Mouse (Mus musculus): ENCODE data around the gene Hspa4l. TPM values are rescaled to one million over a fixed set of nuclear protein-coding genes. Genes with fewer than 3 reads are reported as not detected.

The Hspa4l gene
- total RNA-seq (2021) (10 to 100 TPM; 84.3 to 90.8 TPM), polyA plus RNA-seq (2012; rRNA removed) (43.2 and 49.8 TPM in 2 replicates)
- long read RNA-seq, full-length matches to known transcripts = 46 of 52 reads
- long read RNA-seq, partial matches to known transcripts = 2 of 52 reads
- long read RNA-seq, other reads (novel, unspliced or antisense) = 4 of 52 reads

GRCm38 (mm10) chr3:40744024-40744835, at the start of gene Hspa4l:
TSS of gene Hspa4l (plus strand) at chr3:40744495.
- peak; percentile 1 for DNase-seq

DNA sequence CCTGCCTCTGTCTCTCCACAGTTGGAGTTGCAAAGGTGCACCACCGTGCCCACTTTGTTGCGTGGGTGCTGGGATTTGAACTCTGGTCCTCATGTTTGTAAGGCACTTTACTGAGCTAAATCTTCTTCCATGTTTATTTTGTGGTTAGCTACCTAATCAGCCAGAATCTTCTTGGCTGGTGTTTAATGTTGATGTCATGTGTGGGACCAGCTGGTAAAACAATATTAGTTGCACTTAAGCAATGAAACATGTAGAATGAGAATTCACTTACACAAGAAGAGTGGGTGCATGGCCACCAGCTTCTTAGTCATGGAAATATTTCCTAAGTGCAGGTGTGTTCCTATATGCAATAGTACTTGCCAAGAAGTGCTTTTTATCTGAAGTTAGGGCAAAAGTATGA, 49.1 kb upstream of the Hspa4l start:
- DNase-seq = no peak

DNA sequence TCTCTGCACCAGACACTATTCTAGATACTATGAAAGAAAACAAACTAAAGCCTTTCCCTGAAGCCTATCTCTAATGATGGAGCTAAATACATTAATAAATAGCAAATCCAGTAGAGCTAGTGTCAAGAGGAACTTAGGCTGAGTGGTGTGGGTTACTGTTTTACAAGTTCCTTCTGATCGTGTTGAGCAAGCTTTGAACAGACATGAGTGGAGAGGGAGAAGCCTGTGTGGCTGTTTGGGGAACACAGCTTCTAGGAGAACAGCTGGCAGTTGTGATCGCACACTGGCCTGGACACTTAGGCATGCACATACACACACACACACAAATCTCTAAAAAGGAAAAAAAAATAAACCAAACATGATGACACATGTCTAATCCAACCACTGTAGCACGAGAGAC, 45.5 kb upstream of the Hspa4l start:
- DNase-seq = no peak

GRCm38 (mm10) chr3:40704816-40705430, 39.4 kb upstream of the Hspa4l start:
- no peak for DNase-seq

DNA sequence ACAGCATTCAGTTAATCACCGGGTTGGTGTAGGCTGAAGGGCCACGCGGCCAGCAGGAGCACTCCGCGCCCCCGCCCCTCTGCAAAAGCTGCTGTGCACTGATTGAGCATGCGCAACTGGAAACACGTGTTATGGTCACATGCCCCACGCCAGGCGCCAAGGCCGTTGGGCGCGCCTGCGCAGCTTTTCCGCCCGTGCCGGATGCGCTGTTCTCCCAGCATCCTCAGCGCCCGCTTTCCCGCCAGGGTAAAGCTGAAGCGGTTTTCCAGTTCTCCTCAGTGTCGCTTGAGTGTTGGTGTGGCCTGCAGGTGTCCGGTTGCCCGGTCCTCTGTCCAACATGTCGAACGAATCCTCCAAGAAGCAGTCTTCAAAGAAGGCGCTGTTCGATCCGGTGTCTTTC, 35.6 kb upstream of the Hspa4l start, which contains the start of gene Slc25a31:
TSS of gene Slc25a31 (plus strand) at position 201 of the 400 bp plus-strand sequence.
- no peak for DNase-seq

DNA sequence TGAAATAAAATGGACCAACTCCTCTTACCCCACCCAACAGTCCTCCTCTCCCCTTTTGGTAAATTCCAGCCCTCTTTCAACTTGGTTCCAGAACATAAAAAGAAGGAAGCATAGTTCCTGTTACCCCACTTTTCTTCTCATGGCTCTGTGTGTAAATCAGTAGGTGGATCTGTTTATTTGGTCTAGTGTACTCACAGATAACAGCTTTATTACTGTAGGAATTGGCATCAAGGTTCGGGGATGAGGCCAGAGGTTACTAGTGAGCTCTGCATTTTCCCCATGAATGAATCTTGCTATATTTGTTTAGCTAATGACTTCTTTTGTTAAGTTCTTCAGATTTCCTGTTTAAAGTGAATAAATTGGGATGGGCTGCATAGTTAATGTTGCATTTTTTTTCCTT, 28.2 kb upstream of the Hspa4l start:
- no peak for DNase-seq

GRCm38 (mm10) chr3:40719022-40719421, 25.3 kb upstream of the Hspa4l start:
- DNase-seq = no peak

- DNase-seq = no peak
These were observed 5.8 kb upstream of the Hspa4l start for GRCm38 (mm10) chr3:40738381-40738912.

- DNase-seq = peak; percentile 98
These were observed 753 bp downstream of the Hspa4l start for GRCm38 (mm10) chr3:40744836-40745660.

GRCm38 (mm10) chr3:40745661-40746547, 1.6 kb downstream of the Hspa4l start:
- peak; percentile 47 for DNase-seq

GRCm38 (mm10) chr3:40760746-40761145, 16.5 kb downstream of the Hspa4l start:
- DNase-seq = no peak

GRCm38 (mm10) chr3:40761312-40761711, 17.0 kb downstream of the Hspa4l start:
- DNase-seq = no peak

DNA sequence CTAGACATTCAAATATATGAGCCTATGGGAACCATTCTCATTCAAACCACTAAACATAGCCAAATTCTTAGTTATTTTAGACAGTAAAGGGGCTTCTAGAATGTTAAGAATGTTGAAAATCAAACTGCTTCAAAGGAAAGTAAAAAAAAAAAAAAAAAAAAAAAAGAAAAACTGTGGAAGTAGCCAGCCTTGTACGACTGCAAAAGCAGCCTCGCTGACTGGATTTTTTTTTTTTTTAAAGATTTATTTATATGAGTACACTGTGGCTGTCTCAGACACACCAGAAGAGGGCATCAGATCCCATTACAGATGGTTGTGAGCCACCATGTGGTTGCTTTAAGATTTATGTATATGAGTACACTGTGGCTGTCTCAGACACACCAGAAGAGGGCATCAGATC, 49.5 kb downstream of the Hspa4l start:
- no peak for DNase-seq

DNA sequence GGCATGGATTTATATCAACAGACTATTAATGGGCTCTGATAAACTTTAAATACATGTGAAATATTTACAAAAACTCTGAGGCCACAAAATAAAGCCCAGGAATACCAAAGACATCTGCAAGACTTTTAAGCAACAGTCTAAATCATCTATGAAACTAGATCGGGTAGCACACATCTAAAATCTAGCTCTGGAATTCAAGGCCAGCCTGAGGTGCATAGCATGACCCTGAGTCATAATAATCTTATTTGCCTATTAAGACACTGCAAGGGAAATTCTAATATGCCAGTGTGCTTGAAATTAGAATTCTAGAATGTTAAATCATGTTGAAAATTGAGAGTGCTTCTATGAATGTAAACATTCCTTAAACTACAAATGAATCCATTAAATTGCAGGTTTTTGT, 53.8 kb downstream of the Hspa4l start:
- DNase-seq = peak; percentile 11

GRCm38 (mm10) chr3:40798500-40798899, 54.2 kb downstream of the Hspa4l start:
- peak; percentile 48 for DNase-seq

DNA sequence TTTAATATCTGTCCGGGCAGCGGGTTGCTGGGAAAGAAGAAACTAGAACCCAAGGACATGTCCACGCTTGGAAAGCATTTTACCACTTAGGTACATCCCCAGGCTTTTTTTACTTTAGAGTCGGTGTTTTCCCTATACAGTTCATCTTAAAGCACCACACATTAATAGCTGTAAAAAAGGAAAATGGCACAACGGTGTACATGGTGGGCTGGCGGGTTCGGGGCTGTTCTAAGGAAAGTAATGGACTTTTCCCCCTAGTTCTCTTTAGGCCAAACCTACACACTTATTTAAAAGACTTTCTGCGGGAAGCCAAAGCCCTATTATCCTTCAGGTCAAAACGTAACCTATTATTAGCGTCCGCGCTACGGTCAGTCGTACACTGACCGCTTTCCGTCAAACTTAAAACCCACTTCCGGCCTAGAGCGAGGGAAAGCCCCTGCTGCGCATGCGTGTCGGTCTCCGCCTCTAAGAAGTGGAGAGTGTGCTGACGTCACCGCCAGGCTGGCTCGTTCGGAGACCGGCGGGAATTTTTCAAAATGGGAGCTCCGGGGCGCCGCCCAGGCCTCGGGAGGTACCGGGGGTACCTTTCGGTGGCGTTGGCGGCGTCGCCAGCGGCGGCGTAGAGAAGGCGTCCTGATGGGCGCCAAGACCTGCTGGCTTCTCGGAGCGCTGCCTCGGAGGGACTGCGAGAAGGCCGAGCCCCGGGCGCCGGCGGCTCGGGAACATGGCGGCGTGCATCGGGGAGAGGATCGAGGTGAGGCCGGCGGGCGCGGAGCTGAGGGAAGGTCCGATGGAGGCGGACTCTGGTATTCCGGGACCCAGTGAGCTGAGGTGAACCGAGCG, 55.5 kb downstream of the Hspa4l start, which contains the start of gene Plk4:
TSS of gene Plk4 (plus strand) at position 490 of the 843 bp plus-strand sequence.
- DNase-seq = peak; percentile 96

GRCm38 (mm10) chr3:40800373-40800823, 56.1 kb downstream of the Hspa4l start:
- DNase-seq = no peak

- no peak for DNase-seq
These were observed 62.6 kb downstream of the Hspa4l start for GRCm38 (mm10) chr3:40806871-40807270.

GRCm38 (mm10) chr3:40808686-40809085, 64.4 kb downstream of the Hspa4l start:
- DNase-seq = no peak

- no peak for DNase-seq
These were observed 65.6 kb downstream of the Hspa4l start for GRCm38 (mm10) chr3:40809894-40810293.

All from adrenal gland, adult 2 months (tissue).